9 mouse cellular contexts compared by ENCODE assay signal in the genomic region with DNA sequence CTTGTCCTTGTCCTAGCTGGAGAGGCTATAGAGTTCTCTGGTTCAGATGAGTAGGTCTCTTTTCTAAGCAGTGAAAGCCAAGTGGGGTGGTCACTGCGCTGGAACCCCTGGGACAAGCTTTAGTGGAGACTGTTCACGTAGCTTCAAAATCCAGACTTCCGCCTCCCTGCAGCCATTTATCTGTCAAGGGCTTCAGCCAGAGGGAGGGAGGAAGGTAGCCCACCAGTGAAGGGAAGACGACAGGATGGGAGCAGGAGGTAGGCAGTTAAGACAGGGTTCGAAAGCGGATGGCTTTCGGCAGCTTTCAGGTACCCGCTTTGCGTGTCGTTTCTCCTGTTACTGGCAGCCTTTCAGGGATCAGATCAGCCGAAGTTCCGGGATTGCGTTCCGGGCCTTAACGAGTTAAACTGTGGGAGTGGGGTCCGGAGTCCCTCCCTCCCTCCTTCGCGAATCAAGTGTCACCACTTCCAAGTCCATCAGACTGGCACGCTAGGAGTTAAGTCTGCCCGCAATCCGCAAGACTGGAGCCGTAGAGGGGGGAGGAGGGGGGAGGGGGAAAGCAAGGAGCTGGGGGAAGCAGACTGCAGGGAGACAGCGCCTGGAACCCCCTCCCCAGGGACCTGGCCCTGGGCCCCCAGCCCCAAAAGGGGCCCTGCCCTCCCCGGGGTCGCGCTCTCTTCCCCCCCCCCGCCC. TPM values are rescaled to one million over a fixed set of nuclear protein-coding genes. Genes with fewer than 3 reads are reported as not detected.
DNase-seq lines count a peak whose midpoint lies in the region; ATAC-seq and TF ChIP-seq lines count a peak whose summit lies in the region.
"Had no signal": no experiment of that assay in that cellular context is flagged by ENCODE, and none has a peak within 500 bp of the region (broad histone marks: within the 10 kb centered on the region; RNA-seq: fewer than 3 reads in every experiment).

No protein-coding gene starts in this region.

- TF ChIP-seq CTCF in kidney, adult 2 months (conservative IDR thresholded peaks at IDR 0.05; ENCODE audit: insufficient read depth, insufficient read length, low read depth, low read length): 0 out of 2 replicates have a peak, but pooled peaks have one; percentile 1

- no peaks in the 10 kb centered on the region for H3K27me3 ChIP-seq in kidney, adult 2 months (replicated peaks; ENCODE audit: control insufficient read depth, insufficient read depth, low read length)
- peaks cover 55% of the 10 kb centered on the region for H3K27me3 ChIP-seq in liver, embryonic 12.5 days (replicated peaks)
- 0 out of 2 replicates have a peak, but pooled peaks cover 3% of the 10 kb centered on the region for H3K27me3 ChIP-seq in neural tube, embryonic 12.5 days (replicated peaks)

- peak overlapping the region; percentile 70 for H3K4me3 ChIP-seq in kidney, adult 2 months (ENCODE audit: insufficient read depth, low read depth, low read length)
- H3K4me3 ChIP-seq in liver, embryonic 12.5 days: peak overlapping the region; percentile 59
- H3K4me3 ChIP-seq in neural tube, embryonic 12.5 days: peak overlapping the region; percentile 69

- H3K4me2 ChIP-seq in liver, embryonic 12.5 days: peak overlapping the region; percentile 91
- H3K4me2 ChIP-seq in neural tube, embryonic 12.5 days (replicated peaks): peak overlapping the region; percentile 99

- peaks cover 4% of the 10 kb centered on the region; the same call in 1 of the 2 replicates for H3K4me1 ChIP-seq in kidney, adult 2 months (ENCODE audit: control insufficient read depth, insufficient read depth, low read length)
- peaks cover 43% of the 10 kb centered on the region for H3K4me1 ChIP-seq in liver, embryonic 12.5 days
- H3K4me1 ChIP-seq in neural tube, embryonic 12.5 days: peaks cover 26% of the 10 kb centered on the region

- TF ChIP-seq POLR2A in kidney, adult 2 months (IDR thresholded peaks at IDR 0.05; ENCODE audit: low read depth, low read length): no peak

- no peak for ATAC-seq in liver, embryonic 12.5 days
- ATAC-seq in neural tube, embryonic 12.5 days (ENCODE audit: low FRiP score, low read depth): peak; percentile 52

- peak overlapping the region; percentile 50 for H3K9ac ChIP-seq in liver, embryonic 12.5 days
- H3K9ac ChIP-seq in neural tube, embryonic 12.5 days: peak overlapping the region; percentile 81

- no peaks in the 10 kb centered on the region for H3K9me3 ChIP-seq in liver, embryonic 12.5 days (replicated peaks)
- H3K9me3 ChIP-seq in neural tube, embryonic 12.5 days: no peaks in the 10 kb centered on the region

- peak overlapping the region; percentile 73 for H3K27ac ChIP-seq in kidney, adult 2 months (ENCODE audit: insufficient read depth, low read depth, low read length)
- H3K27ac ChIP-seq in liver, embryonic 12.5 days: peak overlapping the region; percentile 78
- peak overlapping the region; percentile 92 for H3K27ac ChIP-seq in neural tube, embryonic 12.5 days

- under 1% methylated on average over 22 of the region's 27 CpGs for WGBS in kidney, adult 2 months
- under 1% methylated on average over 24 of the region's 27 CpGs for WGBS in liver, embryonic 12.5 days (ENCODE audit: insufficient replicate concordance)
- WGBS in neural tube, embryonic 12.5 days: under 1% methylated on average over 21 of the region's 27 CpGs

- no peaks in the 10 kb centered on the region for H3K36me3 ChIP-seq in kidney, adult 2 months (ENCODE audit: control insufficient read depth, insufficient read depth, low read length)
- no peaks in the 10 kb centered on the region for H3K36me3 ChIP-seq in liver, embryonic 12.5 days
- H3K36me3 ChIP-seq in neural tube, embryonic 12.5 days: no peaks in the 10 kb centered on the region

- DNase-seq in adrenal gland, postnatal 14 days: peak; percentile 77
- DNase-seq in adrenal gland, adult 2 months: no peak
- peak; percentile 70 for DNase-seq in cerebellum, adult 8-10 months
- DNase-seq in gastrocnemius, postnatal 10 days: peak; percentile 62
- DNase-seq in kidney, adult 2 months: peak; percentile 78
- peak; percentile 51 for DNase-seq in urinary bladder, adult 2 months (ENCODE audit: low spot score)

RNA-seq across cellular contexts. Expression of gene Bcl9l, which starts 4.2 kb away (rescaled TPM):
- 59.3 and 61.7 TPM in 2 replicates for total RNA-seq in adrenal gland, postnatal 14 days (2021)
- total RNA-seq in adrenal gland, adult 2 months (2021): 10 to 100 TPM; 41.9 to 61.1 TPM
- polyA plus RNA-seq in adrenal gland, adult 2 months (2012; rRNA removed): 62.7 and 64.5 TPM in 2 replicates
- 10 to 100 TPM; 65.4 to 77.6 TPM for total RNA-seq in gastrocnemius, postnatal 10 days (2021)
- 23.1 and 25.1 TPM in 2 replicates for polyA plus RNA-seq in kidney, adult 2 months (2012; rRNA removed)
- polyA plus RNA-seq in liver, embryonic 12.5 days (2016; fragmentation: Nextera tagmentation; extraction: Ambion mirVana): 2.5 and 2.7 TPM in 2 replicates
- 9.3 and 10.9 TPM in 2 replicates for polyA plus RNA-seq in neural tube, embryonic 12.5 days (2016; fragmentation: Nextera tagmentation; extraction: Ambion mirVana)
- 11.1 and 29.7 TPM in 2 replicates for polyA plus RNA-seq in urinary bladder, adult 2 months (2012; rRNA removed)

RNA-seq across cellular contexts. Expression of gene Upk2, which starts 23.6 kb away (rescaled TPM):
- not detected in 2 replicates for total RNA-seq in adrenal gland, postnatal 14 days (2021)
- not detected for total RNA-seq in adrenal gland, adult 2 months (2021)
- polyA plus RNA-seq in adrenal gland, adult 2 months (2012; rRNA removed): not detected in 2 replicates
- under 1 TPM; 0.38 to 0.65 TPM for total RNA-seq in gastrocnemius, postnatal 10 days (2021)
- 9.0 and 11.6 TPM in 2 replicates for polyA plus RNA-seq in kidney, adult 2 months (2012; rRNA removed)
- polyA plus RNA-seq in liver, embryonic 12.5 days (2016; fragmentation: Nextera tagmentation; extraction: Ambion mirVana): not detected in 2 replicates
- polyA plus RNA-seq in neural tube, embryonic 12.5 days (2016; fragmentation: Nextera tagmentation; extraction: Ambion mirVana): 0.35 TPM in 1 of 2 replicates, not detected in the other
- polyA plus RNA-seq in urinary bladder, adult 2 months (2012; rRNA removed): 788 and 1,023 TPM in 2 replicates
- total RNA-seq: layer of hippocampus, postnatal 25 days had no signal

RNA-seq across cellular contexts. Expression of gene Foxr1, which starts 37.4 kb away (rescaled TPM):
- not detected in 2 replicates for total RNA-seq in adrenal gland, postnatal 14 days (2021)
- total RNA-seq in adrenal gland, adult 2 months (2021): not detected
- polyA plus RNA-seq in adrenal gland, adult 2 months (2012; rRNA removed): not detected in 2 replicates
- not detected for total RNA-seq in gastrocnemius, postnatal 10 days (2021)
- polyA plus RNA-seq in kidney, adult 2 months (2012; rRNA removed): not detected in 2 replicates
- polyA plus RNA-seq in liver, embryonic 12.5 days (2016; fragmentation: Nextera tagmentation; extraction: Ambion mirVana): not detected in 2 replicates
- not detected in 2 replicates for polyA plus RNA-seq in neural tube, embryonic 12.5 days (2016; fragmentation: Nextera tagmentation; extraction: Ambion mirVana)
- polyA plus RNA-seq in urinary bladder, adult 2 months (2012; rRNA removed): 0.28 and 0.63 TPM in 2 replicates
- total RNA-seq: layer of hippocampus, postnatal 25 days had no signal

Comparison
In these comparisons a context has a peak if more than half of its experiments do, and no peak if none do; other contexts are left out.
1. RNA of gene Upk2, which starts 23.6 kb away (polyA plus RNA-seq): 788 to 1,023 TPM in urinary bladder, adult 2 months; 9.0 to 11.6 TPM in kidney, adult 2 months, 0.35 TPM in neural tube, embryonic 12.5 days, not detected in liver, embryonic 12.5 days and not detected in adrenal gland, adult 2 months; every median in the first group is over 10 times any median in the second.
2. Peak in every context shown above with its lines, with median percentiles within 50 percentile points of each other: H3K27ac ChIP-seq and H3K4me3 ChIP-seq.